Mouse (Mus musculus) testis, postnatal 10 days (tissue): Measurements from ENCODE around the gene Arl1.
"Not testable (repeated sequence)": the region's sequence is repeated elsewhere in the genome, so short reads cannot be mapped to it uniquely, and the experiment has no call there.

Source experiments
- DNase-seq: peaks from one replicate; pipeline ENCODE4 v3.0.0; 2021; ENCODE audit warnings: low spot score

Arl1 gene

DNA sequence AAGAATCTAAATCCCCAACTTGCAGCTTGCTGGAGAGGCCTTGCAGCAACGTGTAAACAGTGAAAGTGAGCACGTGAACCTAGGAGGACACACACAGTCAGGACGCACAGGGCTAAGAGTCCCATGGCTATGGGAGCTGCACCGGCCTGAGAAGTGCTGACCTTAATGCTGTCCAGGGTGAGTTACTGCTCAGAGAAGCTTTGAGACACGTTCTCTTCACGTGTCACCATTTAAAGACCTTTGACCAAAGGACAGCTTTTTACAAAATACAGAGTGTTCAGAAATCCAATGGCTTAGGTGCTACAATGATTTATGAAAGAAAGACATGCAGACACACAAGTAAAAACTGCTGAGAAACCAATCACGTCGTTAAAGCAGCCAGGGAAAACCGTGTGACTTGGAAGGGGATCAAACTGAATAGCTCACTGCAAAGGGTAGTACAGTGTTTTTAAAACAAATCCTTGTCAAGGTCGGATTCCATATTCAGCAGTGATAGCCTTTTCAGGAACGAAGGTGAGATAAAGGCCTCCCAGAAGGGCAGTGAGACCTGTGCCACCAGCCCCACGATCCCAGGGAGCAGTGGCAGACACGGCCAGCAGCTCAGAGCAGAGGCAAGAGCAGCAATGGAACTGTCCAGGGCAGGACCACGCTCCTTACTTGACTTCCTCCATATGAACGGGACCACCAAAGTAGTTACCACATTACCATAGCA is 34.9 kb downstream of the Arl1 start:
- no peak for DNase-seq

DNA sequence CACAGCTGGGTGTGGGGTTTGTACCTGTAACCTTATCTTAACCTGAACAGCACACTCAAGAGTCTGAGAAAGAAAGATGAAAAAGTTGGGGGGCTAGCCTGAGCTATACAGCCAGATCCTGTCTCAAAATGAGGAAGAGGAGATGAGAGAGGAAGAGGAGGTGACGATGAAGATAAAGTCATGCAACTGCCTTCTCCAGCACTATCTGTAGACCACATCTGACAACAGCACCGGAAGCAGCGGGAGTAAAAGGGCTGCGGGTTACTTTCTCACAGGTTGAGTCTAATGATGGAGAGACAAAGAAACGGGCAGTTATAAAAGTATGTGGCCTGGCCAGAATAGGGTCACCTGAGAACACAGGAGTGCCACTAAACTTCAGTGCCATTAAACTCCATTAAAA is 38.3 kb downstream of the Arl1 start:
- DNase-seq = no peak

DNA sequence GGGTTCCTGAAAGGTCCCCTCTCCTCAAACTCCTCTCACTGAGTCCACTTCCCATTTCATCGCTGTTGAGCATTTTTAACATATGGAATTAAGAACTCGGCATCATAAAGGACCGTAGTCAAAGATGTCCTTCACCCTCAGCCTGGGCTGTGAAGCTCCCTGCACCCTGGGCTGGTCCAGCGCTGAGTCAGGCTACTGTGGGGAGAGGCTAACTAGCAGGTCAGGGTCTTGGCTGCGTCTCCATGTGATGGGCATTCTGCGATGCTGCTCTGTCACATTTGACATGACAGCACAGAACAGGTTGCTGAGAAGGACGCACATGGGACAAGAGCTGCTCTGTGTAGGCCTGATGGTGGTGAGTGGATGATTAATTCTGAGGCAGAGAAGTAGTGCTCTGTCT is 39.0 kb downstream of the Arl1 start:
- no peak for DNase-seq

DNA sequence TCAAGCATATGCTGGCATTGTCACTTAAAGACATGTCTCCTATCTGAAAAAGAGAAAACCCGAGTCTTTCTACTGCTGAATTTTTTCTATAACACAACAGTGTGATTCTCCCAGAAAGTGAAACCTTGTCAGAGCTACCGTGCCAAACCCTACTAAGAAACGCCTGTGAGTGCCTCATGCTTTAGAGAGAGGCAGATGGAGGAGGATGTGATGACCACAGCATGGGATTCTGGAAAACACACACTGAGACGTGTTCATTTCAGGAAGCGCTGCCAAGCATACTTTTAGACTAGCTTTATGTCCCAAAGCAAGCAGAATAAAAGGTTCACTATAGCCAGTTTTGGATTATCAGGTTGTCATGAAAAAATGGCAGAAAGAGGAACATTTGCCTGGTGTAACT is 42.3 kb downstream of the Arl1 start:
- not testable (repeated sequence) for DNase-seq

DNA sequence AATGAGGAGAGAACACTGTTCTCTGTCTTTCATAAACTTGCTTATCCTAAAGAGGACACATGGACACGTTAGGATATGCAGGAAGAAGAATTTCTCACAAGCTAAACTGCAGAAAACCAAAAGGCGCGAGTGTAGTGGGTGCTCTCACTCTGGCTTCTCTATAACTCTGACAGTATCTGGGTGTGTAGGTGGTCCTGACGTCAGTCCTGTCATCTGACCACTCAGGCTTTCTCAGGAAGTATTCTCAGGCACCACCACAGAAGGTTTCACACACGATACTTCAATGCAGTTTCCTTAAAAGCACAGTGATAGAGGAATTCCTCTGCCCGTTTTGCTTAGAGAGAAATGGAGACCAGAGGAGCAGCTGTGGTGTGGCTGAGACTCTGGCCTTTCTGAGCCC is 45.5 kb downstream of the Arl1 start:
- DNase-seq = no peak

DNA sequence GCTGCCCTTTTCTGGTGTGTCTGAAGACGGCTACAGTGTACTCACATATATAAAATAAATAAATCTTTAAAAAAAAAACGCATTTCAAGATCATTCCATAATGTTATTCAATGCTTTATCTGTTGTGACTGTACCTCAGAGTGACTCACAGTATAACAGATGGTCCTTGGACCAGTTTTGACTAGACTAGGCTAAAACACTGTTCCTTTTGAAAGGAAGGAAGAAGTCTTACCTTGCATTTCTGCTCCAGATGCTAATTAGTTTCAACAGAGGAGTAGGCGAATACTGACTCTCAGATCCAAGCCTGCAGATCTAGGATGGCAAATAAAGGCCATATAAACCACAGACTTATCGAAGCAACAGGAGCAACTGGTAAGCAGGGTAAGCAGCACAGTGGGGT is 50.1 kb downstream of the Arl1 start:
- DNase-seq = no peak

DNA sequence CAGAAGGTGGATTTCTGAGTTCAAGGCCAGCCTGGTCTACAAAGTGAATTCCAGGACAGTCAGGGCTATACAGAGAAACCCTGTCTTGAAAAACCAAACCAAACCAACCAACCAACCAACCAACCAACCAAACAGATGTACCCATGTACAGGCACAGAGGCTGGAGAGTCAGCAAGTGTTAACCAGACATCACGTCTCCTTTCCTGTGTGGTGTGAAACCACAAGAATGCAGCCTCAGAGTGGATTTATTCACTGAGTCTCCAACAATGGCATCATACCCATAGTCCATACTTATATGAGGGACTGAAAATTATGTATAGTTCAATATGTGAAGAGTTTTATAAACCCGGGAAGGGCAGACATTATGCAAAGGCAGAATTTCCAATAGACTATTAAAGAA is 52.5 kb downstream of the Arl1 start:
- DNase-seq = not testable (repeated sequence)

DNA sequence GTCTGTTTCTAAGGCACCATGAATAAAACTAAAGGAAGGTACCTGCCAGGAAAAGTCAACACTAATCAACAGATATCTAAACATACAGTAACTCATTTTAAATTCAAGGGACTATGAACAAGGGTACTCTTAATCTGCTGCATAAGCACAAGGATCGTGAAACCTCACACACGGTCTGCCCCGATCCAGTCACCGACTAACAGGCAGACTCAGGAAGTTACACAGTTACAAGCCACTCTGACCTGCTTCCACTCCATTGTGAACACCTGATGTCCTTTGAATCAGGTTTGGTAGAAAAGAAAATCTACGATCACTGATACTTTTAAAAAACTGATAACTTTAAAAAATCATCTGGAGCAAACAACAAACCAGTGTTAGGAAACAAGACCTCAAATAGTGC is 53.3 kb downstream of the Arl1 start:
- DNase-seq = no peak

DNA sequence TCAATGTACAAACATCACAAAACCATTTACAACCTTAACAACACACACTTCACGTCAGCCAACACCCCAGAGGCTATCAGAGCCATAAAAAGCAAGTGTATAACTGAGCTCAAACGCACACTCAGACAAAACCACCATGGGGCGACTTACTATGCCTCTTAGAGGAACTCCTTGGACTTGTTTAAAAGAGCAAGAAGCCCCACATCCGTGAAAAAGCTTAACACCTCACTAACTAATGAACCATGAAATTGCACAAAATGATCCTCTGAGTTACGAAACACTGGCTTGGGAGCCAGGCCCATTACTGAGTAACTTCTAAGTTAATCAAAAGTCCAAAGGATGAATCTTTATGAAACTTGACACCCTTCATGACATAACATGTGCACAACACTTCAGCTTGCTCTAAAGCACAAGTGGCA is 53.9 kb downstream of the Arl1 start:
- DNase-seq = no peak

DNA sequence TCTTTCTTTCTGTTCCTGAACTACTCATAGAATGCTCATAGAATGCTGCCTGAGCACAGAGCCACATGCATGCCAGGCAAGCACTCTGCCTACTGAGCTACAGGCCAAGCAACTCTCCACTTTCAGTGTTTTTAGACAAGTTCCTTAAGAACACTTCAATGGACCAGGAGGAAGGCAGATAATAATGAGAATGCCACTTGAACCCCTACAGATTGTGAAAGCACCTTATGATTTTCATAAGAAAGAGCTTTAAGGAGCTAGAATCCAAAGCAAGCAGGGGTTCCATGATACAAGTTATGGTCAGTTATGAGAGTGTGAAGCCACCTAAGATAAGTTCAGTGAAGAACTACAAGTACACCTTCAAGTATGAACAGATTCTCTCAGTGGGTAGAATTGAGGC is 63.0 kb downstream of the Arl1 start:
- no peak for DNase-seq
